Mouse (Mus musculus) lung, adult 2 months (tissue): ENCODE results near the gene Cpne7.
"Not testable (repeated sequence)": the region's sequence is repeated elsewhere in the genome, so short reads cannot be mapped to it uniquely, and the experiment has no call there.

Experiments
- CTCF ChIP-seq: fragments of 200-500 bp; IDR thresholded peaks from 2 replicates; pipeline ENCODE4 v1.5.1; 2011; ENCODE audit warnings: mild to moderate bottlenecking, low read length, control low read depth; ENCODE audit not compliant: insufficient read depth
- POLR2A ChIP-seq: fragments of 200-500 bp; IDR thresholded peaks from 2 replicates; pipeline ENCODE4 v1.6.1; 2011; ENCODE audit warnings: low read depth, mild to moderate bottlenecking, control low read depth, low read length, borderline replicate concordance; ENCODE audit errors: extremely low read depth

GRCm38 (mm10) chr8:123102855-123103254 lies 14.3 kb upstream of the Cpne7 start:
- TF ChIP-seq CTCF, POLR2A: not testable (repeated sequence)
